Mouse (Mus musculus): ENCODE results near the gene Golga4. TPM values are rescaled to one million over a fixed set of nuclear protein-coding genes. Genes with fewer than 3 reads are reported as not detected.
A peak's percentile ranks its signal among the peaks of the same experiment; 100 is the strongest.

Gene Golga4
- total RNA-seq, 1 experiment from 2014 or later = 103 TPM

DNA sequence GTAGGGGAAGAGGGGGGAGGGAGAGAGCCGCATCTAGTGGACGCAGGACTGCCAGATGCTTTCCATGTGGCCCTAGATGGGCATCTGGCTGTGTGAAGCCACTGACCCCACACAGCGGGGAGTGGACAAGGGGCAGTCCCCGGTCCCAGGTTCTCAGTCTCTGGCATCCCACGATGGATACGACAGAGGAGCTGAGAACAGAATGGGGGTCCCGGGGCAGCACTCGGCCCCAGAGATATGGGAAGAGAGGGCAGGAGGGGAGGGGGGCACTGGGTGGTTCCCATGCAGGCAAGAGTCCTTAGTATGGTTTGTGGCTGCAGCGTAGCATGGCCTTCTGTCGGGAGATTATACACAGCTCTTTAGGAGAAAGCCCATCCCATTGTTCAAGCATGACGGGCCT, 17.7 kb downstream of the Golga4 start:
- DNase-seq = no peak

GRCm38 (mm10) chr9:118527056-118527455, 21.0 kb downstream of the Golga4 start:
- no peak for DNase-seq

DNA sequence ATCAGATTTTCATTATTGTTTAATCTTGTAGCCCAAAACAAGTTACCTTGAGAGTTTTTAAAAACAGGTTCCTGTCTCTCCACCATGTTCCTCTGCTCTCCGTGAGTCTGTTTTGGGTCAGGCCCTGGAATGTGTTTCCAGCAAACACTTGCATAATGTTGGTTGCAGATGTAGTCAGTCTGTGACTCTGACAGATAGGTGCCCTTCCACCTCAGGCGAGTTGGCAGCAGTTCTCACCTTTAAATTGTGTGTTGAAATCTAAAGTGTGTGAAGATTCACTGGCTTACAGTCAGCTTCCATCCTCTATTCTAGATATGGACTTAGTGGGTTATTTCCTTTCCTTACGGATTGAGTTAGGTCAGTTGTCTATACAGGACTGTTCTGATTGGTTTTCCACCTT, 23.7 kb downstream of the Golga4 start:
- no peak for DNase-seq

DNA sequence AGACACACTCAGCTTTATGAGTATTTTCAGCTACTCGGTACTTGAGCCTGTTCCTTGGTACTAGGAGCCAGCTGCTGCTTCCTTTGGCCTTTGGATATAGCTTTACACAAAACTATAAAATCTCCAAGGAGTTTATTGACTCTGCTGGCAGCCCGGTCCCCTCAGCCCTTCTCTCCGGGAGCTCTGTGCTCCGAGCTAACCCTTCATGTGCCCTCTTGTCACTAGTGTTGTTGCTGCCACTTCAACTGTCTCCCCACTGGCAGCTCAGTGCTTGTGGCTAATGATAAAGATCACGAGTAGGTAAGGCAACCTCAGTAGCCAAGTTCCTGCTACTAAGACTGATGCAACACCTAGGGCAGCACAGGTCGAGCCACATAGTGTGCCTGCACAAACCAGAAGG, 24.6 kb downstream of the Golga4 start:
- DNase-seq = no peak

DNA sequence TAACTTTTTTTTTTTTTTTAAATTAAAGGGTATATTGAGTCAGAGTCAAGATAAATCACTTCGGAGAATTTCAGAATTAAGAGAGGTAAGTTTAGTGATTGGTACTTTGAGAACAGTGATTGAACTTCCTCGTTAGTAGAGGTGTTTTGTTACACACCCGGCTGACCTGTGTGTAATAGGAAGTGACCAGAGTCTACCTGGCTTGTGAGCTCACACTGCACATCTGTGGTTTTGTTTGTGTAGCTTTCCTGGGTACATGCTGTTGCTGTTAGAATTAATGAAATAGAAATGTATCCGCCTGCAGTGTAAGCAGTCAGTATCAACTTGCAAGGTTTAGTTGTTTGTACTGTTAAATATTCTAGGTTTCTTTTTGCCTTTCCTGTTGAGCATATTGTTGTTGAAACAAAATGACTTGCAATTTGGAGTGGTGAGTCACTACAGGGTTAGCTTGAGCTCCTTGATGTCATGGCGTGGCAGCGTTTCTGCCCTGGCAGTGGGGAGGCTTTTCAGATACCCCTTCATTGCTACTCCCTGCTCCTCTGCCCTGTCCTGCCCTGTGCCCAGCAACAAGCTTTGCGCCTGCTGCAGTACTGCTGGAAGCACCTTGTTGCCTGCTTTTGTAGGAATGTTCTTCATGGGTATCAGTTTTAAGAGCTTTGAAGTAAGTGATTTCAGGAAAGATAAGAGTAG, 26.6 kb downstream of the Golga4 start:
- DNase-seq = peak; percentile 27

DNA sequence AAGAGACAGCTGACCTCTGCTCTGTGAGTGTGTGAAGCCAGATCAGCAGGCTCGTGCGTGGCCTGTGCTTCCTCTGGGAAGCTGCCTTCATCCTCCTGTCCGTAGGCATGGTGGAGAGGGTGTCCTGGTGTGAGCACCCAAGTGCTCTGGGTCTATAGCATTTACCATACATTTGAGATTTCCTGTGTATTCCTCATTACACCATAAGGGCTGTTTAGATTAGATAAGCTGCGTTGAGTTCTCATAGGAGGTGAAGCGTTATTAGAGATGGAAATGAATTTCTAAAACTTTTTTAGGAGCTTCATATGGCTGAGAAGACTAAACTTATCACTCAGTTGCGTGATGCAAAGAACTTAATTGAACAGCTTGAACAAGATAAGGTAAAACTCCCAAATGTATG, 30.9 kb downstream of the Golga4 start:
- no peak for DNase-seq

- DNase-seq = no peak
Measured at GRCm38 (mm10) chr9:118537463-118538339, 31.6 kb downstream of the Golga4 start.

DNA sequence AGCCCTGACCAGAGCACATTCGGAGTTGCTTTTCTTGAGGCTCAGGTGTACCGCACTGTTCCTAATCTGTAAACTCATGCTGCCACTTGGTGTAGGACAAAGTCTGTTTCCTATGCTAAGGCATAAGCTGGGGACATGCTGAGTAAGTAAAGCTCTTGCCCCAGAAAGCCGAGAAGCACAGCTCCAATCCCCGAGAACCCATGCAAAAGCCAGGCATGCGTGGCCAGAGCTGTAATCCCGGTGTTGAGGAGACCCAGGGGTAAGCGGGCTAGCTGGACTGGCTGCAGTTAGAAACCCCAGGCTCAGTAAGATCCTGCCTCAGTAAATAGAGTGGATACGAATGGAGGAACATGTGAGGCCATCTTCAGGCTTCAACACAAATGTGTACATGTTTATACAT, 35.8 kb downstream of the Golga4 start:
- DNase-seq = no peak

GRCm38 (mm10) chr9:118545146-118545545, 39.1 kb downstream of the Golga4 start:
- no peak for DNase-seq

- DNase-seq = no peak
Measured at GRCm38 (mm10) chr9:118548651-118549050, 42.6 kb downstream of the Golga4 start.

GRCm38 (mm10) chr9:118556951-118557780, 51.1 kb downstream of the Golga4 start:
- DNase-seq = no peak

DNA sequence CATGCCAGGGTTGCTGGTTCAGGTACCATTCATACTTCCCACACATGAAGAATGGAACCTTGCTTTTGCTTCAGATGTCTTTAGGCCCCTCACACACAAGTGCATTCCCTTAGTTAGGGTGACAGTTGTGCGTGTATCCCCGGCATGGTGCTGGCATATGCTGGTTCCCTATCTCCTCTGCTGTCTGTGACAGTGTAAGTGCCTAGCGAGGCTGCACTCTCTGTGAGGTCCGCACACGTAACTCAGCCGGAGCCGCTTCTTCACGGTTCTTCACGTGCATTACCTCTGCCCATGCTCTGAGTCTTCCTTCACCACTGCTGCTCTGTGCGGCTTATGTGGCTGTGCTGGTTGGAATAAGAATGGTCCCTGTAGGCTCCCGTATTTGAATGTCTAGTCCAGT, 57.3 kb downstream of the Golga4 start:
- no peak for DNase-seq

- DNase-seq = no peak
Measured at GRCm38 (mm10) chr9:118563866-118564265, 57.8 kb downstream of the Golga4 start.

DNA sequence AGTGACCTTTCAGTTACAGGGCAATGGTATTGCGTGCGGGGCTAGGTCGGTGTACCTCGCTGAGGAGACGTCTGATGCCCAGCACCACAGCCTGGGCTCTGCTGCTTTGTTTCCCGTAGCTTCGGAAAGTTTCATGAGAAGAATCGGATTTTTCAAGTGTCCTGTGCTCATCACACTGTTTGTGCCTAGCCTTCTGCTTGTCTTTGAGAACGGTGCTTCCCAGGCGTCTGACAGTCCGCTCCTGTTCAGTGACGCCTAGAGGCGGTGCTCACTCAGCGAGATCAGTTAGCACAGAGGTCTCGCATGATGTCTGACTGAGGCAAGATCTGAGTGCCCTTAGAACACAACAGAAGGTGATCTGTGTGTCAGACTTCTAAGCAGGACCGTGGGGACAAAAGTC, 58.6 kb downstream of the Golga4 start:
- DNase-seq = no peak

DNA sequence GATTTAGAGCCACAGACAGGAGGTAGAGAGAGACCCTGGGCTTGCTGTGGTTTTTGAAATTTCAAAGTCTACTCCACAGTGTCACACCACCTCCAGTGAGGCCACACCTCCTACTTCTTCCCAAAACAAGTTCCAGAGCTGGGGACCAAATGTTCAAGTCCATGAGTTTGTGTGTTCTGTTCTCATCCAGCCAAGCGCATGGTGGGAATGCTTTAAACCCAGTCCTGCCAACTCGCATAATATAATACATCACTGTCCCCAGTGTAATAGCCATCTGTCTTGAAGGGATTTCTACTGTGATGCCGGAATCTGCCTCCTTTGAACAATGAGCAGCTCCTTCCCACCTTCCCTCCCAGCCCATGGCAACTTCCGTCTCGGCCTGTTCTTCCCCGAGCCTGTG, 63.3 kb downstream of the Golga4 start:
- no peak for DNase-seq

GRCm38 (mm10) chr9:118570865-118571264, 64.8 kb downstream of the Golga4 start:
- DNase-seq = no peak

- no peak for DNase-seq
Measured at GRCm38 (mm10) chr9:118571701-118572100, 65.6 kb downstream of the Golga4 start.

GRCm38 (mm10) chr9:118574911-118575310, 68.8 kb downstream of the Golga4 start:
- DNase-seq = no peak

DNA sequence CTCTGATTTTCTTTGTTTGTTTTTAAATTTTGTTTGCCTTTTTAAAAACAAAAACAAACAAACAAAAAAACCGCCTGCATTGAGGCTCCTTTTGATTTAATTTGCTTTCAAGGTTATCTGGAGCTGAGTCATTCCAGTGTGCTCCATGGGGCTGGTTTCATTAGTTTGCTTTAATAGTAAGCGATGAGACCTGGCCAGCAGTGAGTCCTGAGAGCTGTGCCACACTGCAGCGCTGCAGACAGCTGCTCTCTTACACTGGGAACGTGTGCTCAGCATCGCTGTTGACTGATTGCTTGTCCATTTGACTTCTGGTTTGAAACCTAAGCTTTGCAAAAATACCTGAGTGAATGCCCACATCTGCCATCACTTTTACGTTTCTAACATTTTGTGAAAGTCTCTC, 74.3 kb downstream of the Golga4 start:
- peak; percentile 57 for DNase-seq

GRCm38 (mm10) chr9:118582757-118583156, 76.7 kb downstream of the Golga4 start:
- DNase-seq = no peak

DNA sequence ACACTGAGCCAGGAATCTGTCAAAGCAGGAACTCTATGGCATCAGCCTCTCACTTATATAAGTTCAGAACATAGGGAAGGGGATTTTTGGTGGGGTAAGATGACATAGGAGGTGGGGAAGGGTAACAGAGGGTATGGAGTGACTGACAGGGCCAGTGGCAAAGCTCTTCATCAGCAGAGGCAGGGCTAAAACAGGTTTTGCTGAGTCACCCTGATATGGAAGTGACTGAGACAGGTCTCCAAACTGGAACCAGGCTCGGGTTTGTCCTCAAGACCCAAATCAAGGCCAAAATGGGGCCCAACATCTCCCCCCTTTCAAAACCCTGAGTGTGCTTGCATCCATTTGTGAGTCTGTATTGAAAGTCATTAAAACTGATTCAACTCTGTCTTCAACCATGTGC, 78.8 kb downstream of the Golga4 start:
- no peak for DNase-seq

GRCm38 (mm10) chr9:118585998-118586397, 79.9 kb downstream of the Golga4 start:
- DNase-seq = no peak

DNA sequence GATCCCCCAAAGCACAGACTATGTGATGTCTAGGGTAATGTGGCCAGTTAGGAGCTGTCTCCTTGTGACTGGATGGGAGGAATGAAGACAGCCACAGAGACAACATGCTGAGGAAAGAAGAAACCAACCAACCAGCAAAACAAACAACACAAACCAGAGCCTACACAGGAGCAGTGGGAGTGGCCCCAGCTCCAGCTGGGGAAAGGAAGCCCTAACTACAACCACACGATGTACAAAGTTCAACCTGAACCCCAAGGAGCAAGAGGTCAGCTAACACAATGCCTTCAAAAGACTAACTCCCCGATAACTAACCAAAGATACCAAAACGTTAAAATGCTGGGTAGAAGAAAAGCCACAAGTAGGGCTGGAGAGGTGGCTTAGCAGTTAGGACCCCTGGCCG, 81.0 kb downstream of the Golga4 start:
- DNase-seq = no peak
